Mouse (Mus musculus): ENCODE measurements around the gene Pcp2.

Gene Pcp2

DNA sequence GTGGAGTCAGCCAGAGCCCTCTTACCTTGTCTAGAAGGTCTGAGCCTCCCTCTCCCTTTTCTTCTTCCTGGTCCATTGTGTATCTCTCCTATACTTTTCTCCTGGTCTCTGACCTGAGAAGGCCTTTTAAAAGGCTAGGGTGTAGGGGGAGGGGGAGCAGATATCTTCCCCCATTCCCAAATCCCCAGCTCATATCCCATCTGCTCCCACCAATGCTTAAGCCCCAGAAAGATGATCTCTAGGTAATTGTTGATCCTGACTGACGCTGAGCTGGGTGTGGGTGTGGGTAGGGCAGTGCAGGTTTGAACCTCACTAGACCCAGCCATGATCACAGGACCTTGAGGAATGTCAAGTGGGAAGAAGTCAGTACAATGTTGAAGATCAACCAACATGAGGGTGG is at the start of gene Pcp2:
Gene Pcp2, minus strand, starts transcription at position 101 of the 400 bp plus-strand sequence.
- DNase-seq (ENCODE audit: low spot score in 2 of 2) = no peak

DNA sequence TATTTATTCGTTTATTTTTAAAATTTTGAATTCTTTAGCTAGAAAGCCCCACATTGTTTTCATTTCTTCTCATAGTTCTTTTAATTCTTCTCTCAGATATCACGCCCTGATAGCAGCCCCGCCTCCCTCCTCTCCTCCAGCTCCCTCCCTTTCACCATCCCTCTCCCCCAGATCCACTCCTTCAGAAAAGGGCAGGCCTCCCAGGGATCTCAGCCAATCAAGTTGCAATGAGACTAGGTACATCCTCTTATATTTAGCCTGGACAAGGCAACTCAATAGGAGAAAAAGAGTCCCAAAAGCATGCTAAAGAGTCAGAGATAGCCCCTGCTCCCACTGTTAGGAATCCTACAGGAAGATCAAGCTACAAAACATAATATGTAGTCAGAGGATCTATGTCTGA is 49.3 kb upstream of the Pcp2 start:
- DNase-seq (ENCODE audit: low spot score in 2 of 2) = no peak

DNA sequence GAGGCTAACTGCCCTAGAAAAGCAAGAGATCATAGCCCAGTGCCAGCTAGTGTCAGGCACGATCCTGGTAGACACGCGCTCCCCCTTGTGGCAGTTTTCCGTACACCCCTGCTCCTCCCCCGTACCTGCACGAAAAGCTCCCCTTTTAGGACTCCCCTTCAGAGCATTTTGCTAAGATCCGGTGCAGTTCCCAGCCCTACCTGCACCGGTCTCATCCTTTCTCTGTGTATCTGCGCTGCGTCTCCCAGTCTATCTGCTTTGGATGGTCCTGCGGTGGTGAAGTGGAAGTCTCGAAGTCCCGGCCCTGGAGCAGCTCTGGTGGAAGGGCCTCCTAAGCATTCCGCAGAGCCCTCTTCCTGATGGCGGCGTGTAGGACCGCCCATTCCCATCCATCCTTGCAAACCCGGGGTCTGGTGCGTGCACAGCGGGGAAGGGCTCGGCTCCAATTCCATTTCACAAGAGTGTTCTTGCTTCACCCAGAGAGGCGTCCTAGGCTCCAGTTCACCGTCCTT is 46.7 kb upstream of the Pcp2 start, which contains the start of gene Fcor:
Gene Fcor, minus strand, starts transcription at position 383 of the 512 bp plus-strand sequence.
- peak; percentile 65 to 85 for DNase-seq (ENCODE audit: low spot score in 2 of 2)

DNA sequence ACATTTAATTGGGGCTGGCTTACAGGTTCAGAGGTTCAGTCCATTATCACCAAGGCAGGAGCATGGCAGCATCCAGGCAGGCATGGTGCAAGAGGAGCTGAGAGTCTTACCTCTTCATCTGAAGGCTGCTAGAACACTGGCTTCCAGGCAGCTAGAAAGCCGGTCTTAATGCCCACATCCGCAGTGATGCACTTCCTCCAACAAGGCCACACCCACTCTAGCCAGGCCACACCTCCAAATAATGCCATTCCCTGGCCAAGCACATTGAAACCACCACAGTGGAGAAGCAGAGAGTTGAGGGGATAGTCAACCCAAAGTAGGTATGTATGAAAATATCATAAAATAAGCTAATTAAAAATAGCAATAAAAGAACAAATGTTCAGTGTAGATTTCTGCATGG is 45.0 kb upstream of the Pcp2 start:
- DNase-seq (ENCODE audit: low spot score in 2 of 2) = no peak

DNA sequence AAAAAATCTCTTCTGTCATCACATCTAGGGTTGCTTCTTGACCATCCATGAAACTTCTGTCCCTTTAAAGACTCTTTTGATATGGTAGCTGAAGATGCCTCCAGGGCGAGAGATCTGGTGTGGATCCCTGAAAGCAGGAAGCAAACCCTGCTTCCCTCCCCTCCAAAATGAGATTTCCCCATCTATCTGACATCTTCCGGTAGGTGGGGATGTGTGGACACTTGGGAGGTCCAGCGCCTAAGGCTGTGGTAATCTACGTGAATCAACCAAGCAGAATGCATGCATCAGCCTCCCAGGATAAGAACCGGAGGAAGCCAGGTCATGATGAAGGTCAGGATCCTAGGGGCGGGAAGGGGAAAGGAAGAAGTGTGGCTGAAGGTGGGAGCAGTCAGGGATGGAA is 40.2 kb upstream of the Pcp2 start, which contains the start of gene Mcemp1:
Gene Mcemp1, plus strand, starts transcription at position 248 of the 400 bp plus-strand sequence.
- no peak for DNase-seq (ENCODE audit: low spot score in 2 of 2)

DNA sequence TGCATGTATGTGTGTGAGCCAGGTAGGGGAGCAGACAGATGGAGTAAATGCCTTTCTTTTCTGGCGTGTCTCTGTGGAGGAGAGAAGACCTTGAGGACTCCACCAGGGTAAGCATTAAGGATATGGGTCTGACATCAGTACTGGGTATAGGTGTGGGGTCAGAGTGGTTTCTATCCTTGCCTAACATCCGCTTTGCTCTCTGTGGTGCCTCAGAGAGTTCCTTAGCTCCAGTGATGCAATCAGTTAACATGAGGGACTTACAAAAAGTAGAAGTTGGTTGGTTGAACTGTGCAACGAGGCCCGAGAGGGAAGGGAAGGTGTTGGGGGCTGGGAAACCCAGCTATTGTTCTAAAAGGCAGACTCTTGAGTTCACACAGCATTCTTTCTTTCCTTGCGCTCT is 39.1 kb upstream of the Pcp2 start:
- DNase-seq (ENCODE audit: low spot score in 2 of 2) = no peak

DNA sequence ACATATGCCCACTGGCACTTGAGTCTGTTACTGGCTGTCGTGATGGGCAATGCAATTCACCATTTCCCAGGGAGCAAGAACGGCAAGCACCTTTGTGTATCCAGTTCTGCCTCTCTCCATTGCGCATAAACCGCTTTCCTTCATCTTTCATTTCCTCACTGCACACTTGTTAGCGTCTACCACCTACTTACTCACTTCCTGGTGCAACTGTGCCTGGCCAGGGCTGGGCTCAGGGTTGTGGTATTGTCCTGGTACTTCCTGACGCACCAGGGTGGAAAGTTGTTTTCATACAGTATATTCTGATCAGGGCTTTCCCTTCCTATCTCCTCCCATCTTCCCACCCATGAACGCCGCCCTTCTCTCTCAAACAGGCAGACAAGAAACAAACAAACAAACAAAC is 35.5 kb upstream of the Pcp2 start:
- no peak for DNase-seq (ENCODE audit: low spot score in 2 of 2)

DNA sequence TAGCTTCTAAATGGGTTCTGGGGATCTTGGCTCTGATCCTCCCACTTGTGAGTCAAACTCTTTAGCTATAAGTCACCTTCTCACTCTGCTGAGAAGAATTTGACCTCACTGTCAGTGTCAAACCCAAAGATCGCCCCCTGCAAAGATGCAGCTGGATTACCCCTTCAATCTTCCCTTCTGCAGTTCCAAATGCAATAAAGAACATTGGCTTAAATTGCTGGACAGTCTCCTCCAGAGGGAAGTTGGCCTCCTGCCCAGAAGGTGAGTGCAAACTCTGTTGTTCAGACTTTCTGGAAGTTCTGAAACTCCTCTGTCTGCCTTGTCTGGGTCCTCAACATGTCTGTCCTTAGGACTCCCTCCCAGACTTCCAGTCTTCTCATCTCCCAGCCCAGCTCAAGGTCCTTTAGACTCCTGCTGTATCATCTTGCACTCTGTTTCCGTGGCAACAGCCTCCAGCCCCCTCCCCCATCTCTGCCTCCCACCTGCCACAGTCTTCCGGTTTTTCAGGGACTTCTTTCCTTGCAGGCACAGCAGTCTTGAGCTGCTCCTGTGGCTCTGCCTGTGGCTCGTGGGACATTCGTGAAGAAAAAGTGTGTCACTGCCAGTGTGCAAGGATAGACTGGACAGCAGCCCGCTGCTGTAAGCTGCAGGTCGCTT is 31.5 kb upstream of the Pcp2 start:
- no peak for DNase-seq (ENCODE audit: low spot score in 2 of 2)

DNA sequence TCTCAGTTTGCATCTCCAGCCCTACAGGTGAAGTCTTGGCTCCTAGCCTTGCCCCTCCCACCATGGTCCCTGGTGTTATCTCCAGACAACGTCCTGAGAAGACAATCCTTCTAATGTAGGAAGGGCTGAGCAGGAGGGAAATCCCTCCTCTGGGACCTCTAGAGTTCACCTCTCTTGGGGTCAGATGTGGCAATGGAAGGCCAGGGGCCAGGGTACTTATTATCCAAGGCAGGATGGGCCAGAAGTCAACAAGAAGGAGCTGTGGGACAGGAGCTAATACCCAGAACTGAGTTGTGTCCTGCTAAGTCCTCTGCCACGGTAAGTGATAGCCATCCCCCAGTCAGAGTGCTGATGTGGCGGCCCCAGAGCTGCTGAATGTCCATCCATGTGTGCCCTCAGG is 30.2 kb upstream of the Pcp2 start, which contains the start of gene Retn:
Gene Retn, plus strand, starts transcription at position 245 of the 400 bp plus-strand sequence.
- DNase-seq (ENCODE audit: low spot score in 2 of 2) = no peak

DNA sequence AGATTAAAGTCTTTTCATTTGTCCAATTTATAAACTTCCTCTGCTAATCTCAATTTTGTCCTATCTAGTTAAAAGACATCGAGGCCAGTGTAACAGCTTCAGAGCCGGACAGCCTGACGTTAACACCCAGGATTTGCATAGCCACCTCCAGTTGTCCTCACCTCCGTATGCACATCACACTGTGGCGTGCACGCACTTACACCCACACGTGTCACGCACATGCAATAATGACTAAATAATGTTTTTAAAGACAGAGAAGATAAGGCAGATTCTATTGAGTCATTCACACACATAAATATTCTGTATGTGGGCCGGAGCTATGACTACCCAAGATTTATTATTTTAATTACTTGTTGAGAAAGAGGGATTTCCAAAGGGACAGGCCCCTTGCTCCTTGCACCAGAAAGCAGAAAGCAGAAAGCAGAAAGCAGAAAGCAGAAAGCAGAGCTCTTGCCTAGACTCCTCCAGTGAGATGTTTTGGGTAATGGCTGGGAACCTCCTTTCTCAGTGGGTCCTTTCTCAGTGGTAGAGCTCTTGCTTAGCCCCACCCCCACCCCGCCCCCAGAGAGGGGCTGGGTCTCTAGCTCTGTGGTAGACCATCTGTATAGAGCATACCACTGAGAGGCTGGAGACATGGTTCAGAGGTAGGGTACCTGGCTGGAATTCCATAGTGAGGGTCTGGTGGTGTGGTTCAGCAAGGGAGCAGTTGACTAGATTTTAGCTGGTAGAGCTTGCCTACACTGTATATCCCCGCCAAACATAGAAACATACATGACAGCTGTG is 29.6 kb upstream of the Pcp2 start:
- no peak for DNase-seq (ENCODE audit: low spot score in 2 of 2)

DNA sequence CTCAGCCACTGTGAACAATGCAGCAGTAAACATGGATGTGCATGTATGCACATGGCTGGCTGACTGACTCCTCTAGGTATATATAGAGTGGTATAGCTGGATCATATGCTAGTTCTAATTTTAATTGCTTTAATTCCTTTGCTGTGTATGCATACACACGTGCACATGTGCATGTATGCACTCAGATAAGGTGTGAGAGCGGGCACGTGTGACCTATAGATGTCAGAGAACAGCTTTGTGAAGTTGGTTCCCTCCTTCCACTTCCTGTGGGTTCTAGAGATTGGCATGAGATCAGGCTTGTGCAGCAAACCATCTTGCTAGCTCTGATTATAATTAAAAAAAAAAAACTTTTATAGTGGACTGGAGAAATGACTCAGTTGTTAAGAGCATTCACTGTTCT is 27.5 kb upstream of the Pcp2 start:
- DNase-seq (ENCODE audit: low spot score in 2 of 2) = no peak

DNA sequence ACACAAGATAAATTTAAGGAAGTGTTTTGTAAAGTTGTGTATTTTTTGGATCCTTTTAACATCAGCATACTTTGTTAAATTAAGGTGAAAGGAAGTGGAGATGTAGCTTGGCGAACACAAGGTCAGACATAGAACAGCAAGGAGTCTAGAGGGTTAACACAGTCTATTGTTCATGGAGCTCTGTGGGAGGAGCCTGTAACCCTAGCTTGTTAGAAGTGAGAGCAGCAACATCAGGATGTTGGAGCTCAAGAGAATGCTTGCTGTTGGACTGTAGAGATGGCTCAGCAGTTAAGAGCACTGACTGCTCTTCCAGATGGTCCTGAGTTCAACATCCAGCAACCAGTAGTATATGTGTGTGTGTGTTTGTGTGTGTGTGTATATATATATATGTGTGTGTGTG is 23.6 kb upstream of the Pcp2 start:
- no peak for DNase-seq (ENCODE audit: low spot score in 2 of 2)

DNA sequence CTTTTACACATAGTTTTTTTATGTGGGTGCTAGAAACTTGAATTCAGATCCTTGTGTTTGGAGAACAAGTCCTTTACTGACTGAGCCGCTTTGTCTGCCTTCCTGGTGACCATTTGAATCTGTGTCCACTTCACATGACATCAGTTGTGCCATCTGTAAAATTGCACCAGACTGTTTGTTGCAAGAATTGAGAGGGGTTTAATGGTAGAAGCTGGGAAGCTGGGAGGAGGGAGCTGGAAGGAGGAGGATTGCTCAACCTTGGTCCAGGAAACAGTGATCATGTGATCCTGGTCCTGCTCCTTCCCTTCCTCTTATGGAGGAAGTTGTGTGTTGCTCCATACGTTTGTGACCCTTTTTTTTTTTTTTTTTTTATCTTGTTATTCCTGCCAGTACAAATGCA is 22.9 kb upstream of the Pcp2 start:
- no peak for DNase-seq (ENCODE audit: low spot score in 2 of 2)

DNA sequence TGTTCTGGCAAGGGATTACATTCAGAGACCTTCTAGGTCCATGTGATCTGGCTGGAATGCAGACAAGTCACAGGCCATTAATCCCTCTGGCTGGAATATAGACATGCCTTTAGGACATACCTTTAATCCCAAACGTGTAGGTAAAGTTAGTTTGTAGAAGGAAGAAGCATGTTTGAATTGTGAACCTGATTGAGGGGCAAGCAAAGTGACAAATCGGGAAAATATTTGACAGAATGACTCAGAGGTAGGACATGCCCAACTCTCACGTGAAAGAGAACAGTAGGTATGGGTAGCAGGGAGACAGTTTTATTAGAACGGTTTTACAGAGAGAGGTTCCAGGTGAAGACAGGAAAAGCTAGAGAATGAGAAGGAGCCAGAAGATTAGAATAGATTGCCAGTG is 22.2 kb upstream of the Pcp2 start:
- no peak for DNase-seq (ENCODE audit: low spot score in 2 of 2)

DNA sequence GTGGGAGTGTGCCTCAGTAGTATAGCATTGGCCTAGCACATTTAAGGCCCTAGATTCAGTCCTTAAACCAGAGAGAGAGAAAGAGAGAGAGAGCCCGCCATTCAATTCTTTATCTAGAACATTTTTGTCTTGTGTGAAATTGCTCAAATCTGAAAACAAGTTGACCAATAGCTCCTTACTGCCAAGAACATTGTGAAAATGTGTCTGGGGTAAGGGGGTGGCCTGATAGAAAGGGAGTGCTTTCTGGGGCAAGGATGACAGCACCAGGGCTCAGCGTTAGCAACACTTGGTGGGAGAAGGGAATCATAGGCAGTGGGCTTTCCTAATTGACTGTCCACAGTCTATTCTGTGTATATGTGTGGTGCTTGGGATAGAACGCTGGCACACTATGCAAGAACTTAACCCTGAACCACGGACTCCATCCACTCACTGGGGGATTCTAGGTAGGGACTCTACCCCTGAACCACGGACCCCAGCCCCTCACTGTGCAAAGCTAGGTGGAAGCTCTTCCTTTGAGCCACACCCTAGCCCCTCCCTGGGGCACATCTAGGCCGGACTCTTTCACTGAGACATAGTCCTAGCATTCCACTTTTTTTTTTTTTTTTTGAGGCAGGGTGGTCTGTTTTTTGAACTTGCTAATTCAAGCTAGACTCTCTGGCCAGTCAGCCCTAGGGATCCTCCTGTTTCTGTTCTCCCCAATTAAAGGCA is 21.6 kb upstream of the Pcp2 start:
- DNase-seq (ENCODE audit: low spot score in 2 of 2) = no peak

DNA sequence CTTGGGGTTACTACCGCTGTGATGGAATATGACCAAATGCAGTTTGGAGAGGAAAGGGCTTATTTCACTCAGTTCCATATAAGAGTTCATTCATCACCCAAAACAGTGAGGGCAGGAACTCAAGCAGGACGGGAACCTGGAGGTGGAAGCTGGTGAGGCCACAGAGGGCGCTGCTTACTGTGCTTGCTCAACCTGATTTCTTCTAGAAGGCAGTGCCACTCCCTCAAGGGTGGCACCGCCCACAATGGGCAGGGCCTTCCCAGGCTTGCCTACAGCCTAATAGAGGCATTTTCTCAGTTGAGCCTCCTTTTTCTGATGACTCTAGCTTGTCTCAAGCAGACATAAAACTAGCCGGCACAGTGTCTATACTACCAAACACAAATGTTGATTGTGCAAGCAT is 20.5 kb upstream of the Pcp2 start:
- DNase-seq (ENCODE audit: low spot score in 2 of 2) = peak in 1 of 2 experiments; percentile 29

DNA sequence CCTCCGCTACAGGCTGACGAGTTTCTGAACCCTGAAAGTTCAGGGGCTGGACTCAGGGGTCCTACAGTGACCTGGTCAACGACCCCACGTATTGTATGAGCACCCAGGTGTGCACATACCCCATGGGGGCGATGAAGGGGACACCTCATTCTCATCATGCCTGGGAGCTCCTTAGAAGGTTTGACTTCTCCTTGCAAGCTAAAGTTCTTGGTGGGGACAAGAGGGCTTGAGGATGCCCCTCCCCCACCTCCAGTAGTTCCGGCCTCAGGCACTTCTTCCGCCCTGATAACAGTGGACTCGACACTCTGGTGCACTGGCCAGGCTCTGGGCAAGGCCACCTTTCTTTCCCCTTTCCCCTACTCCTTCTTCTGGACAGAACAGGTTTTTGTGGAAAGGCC is 6.1 kb upstream of the Pcp2 start:
- no peak for DNase-seq (ENCODE audit: low spot score in 2 of 2)

DNA sequence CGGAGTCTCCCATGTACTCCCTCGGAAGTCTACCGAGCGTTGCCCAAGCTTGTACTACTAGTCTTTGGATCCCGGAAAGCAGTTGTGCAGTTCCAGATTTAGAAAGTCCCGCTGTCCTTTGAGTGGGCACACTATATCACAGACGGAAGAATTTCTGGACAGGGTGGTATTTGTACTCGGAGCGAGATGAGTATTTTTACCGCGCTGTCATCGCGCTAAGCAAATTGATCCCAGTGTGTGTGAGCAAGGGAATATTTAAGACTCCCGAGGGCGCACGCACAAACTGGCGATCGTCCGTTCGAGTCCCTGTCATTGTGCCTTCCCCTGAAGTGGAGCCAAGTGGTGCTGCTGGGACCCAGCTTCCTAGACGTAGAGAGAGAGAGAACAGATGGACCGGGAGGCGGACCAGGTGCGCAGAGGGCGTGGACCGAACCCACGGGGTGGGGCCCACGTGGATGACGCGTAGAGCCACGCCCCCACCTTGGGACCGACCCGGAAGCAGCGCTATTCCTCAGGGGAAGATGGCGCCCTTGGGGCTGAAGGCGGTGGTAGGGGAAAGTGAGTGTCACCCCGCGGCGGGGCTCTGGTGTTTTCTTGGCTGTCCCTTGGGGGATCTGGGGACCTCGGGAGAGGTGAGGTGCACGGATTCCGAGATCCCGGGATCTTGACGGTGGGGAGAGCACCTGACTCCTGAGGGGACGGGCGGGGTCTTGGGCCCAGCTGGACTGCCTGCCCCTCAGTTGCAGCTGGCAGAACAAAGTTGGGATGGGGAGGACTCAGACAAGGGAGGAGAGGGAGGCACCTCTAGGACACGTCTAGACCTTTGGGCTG is 5.5 kb upstream of the Pcp2 start, which contains the start of gene Stxbp2:
Gene Stxbp2, plus strand, starts transcription at position 309 of the 831 bp plus-strand sequence.
- peak; percentile 65 to 74 for DNase-seq (ENCODE audit: low spot score in 2 of 2)

DNA sequence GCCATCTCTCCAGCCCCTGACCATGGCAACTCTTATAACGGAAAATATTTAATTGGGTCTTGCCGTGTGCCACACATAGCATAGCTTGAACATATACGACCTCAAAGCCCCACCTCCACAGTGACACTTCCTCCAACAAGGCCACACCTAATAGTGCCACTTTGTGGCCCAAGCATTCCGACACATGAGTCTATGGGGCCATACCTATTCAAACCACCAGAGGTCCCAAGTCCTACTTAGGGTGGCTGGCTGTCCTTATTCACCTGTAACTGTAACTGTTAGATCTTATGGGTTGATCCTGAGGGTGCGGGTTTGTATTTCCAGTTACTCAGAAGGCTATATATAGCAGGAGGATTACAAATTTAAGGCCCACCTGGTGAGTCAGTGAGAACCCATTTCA is 2.7 kb upstream of the Pcp2 start:
- DNase-seq (ENCODE audit: low spot score in 2 of 2) = no peak

DNA sequence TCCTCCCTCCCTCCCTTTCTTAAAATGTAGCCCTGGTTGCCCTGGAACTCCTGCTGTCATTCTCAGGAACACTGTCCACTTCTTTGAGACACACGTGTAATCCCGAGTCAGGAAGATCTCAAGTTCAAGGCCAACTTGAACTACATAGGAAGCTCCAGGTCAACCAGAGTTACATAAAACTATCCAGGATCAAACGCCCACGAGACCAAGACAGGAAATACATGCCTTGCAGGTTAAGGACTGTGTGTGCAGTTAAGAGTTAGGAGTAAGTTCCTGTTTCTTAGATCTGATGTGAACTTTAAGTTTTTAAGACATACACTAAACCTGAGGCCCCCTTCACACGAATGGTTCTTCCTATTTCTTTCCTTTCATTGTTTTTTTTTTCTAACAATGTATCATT is 1.6 kb upstream of the Pcp2 start:
- no peak for DNase-seq (ENCODE audit: low spot score in 2 of 2)

DNA sequence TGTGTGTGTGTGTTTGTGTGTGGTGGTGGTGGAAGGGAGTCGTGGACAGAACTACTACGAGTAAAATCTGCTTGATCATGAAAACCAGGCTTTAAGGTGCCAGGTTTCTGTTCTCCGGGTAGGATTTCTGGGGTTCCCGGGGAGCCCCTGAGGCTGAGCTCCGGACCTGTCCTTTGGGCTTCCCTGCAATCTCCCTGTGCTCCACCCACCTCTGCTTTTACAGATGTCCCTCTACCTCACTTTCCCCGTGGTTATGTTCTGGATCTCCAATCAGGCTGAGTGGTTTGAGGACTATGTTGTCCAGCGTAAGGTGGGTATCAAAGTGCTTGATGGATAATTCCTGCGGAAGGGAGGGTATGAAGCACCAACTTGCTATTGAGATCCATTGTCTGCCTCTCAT is 3.2 kb downstream of the Pcp2 start:
- no peak for DNase-seq (ENCODE audit: low spot score in 2 of 2)
